Mouse (Mus musculus) testis, postnatal 10 days (tissue): Measurements from ENCODE around the gene Meis2.
A peak's percentile ranks its signal among the peaks of the same experiment; 100 is the strongest.

ENCODE experiments used
- DNase-seq: peaks from one replicate; pipeline ENCODE4 v3.0.0; 2021; ENCODE audit warnings: low spot score

Meis2 gene

DNA sequence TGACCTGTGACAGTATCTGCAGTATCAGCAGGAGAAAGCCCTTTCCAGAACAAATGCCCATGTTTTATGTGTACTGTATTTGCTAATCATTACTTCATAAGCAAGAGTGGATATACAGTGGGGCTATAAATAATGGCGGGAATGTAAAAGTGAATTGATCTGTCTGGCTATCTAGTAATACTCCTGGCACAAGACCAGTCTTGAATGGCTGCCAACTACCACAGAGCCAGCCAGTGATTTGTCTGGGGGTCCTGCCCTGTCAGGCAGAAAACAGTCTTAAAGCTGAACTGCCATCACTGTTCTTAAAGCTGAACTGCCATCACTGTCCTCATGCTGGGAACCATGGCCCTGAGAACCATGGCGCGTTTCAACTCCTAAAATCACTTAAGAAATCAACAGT is 169.9 kb downstream of the Meis2 start:
- DNase-seq: no peak

DNA sequence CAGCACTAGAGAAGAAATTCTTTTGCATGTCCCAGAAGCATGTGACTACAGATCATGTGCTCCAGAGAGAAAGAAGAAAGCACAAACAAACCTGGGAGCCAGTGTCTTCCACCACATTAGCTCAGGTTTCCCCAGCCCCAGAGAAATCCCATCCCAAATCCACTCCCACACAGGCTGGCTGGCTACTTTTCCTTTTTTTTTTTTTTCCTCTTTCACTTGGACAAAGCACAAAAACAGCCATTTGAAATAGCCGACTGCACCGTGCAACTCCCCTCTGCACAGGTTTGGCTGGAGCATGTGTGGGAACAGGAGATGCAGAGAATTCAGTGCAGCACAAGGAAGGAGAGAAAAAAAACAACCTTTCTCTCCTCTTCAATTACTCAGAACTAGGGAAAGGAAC is 170.4 kb downstream of the Meis2 start:
- DNase-seq: no peak

DNA sequence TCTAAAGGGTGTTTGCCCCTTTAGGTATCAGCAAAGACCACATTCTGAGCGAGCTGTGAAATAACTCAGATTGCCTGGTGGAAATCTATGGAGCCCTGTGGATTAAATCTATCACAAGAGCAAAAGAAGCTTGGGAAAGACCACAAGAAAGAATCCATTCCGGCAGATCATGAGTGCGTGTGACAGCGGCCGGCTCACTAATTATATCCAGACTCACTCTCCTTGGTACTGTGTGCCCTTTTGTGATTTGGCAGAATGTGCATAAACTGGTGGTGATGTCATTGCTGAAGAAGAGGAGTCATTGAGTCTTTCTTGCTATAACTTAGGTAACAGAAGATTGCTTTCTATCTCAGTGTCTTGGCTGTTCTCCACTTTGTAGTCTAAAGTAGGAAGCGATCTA is 172.5 kb downstream of the Meis2 start:
- DNase-seq: no peak

DNA sequence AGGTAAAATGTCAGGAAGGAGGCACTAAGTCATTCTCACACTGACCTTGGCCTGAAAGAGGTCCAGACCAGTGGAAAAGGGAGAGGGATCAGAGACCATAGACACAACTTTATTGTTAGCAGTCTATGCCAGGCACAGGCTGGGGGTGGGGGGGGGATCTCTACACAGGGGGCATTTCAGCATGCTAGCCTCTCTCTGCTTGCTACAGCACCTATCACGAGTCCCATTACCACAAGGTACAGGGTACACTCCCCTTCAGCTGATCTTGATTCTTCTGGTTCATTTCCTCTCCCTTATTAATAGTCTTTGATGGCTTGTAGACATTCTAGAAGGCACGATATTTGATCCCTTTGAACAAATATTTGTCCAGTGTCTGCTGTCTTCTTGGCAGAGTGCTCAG is 174.9 kb downstream of the Meis2 start:
- no peak for DNase-seq

DNA sequence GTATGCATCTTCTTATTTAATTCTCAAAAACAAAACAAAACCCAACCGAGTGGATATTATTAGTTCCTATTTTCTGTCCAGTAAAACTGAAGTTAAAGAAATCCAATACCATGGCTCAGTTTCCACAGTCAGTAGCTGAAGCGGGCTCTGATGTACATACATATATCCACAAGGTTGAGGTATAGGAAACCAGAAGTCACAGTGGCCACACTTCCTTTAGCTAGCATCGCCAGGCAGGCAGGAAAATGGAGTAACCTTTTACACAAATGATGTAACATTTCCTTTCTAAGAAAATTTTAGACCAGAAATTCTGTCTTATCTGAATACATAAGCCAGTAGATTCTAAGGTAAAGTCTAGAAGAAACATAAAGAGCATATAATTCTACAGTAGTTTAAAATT is 175.6 kb downstream of the Meis2 start:
- DNase-seq: no peak

DNA sequence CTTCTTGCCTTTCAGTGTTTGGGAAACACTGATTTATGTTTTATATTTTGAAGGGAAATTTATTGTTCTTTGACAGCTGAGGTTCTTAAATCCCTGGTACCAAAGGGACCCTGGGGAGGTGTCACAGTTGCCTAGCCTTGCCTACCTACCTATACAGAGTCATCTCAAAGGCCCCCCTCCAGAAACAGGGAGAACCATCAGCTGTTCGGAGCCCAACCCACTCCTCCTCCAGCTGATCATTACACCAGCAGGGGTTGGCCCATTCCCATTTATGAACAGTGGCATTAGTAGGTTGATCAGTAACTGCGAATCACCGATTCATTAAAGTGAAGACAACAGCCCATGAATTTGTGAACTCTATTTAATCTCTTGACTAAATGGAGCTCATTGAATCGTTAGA is 176.4 kb downstream of the Meis2 start:
- no peak for DNase-seq

DNA sequence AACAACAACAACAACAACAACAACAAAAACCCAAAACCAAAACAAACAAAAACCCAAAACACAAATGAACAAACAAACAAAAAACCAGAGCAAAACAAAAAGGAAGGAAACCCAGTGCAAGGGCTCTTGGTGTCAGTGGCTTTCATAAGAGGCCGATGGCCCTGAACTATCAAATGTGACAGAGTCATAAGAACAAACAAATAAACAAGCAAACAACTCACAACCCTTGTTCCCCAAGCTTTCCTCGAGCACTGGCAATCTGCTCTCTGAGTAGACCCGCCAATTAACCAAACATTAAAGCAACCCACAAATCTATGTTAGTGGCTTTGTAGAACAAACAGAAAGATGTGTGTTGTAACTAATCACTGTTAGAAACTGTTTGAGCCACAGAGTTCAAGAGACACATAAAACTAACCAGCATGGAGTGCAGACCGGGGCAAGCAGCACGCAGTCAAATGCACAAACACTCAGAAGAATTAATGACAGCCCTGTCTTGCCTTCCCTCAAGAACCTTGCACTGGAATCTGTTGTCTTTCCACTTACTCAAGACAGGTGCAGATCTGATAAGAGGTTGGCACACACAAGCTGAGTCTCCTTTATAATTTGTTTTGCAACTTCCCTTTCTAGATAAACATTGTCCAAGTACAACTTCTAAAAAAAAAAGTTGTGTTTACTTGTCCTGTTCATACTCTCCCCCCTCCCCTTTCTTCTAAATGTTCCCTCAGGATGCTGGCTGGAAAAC is 177.1 kb downstream of the Meis2 start:
- DNase-seq: no peak

DNA sequence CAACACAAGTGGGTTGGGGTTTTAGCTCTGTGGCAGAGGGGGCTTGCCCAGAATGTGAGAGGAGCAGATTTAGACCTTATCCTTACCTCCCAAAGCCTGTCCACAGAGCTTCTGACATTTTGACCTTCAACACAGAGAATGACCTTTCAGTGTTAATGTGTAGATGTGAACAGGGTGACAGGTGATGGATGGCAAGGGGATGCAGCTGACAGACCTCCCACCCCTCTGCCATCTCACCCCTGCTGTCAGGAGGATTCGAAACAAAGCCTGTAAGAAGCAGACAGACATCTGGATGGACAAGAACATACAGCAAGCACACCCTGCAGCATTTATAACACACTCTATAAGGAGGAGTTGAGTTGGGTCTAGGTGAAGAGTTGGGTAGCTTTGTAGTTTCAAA is 178.0 kb downstream of the Meis2 start:
- DNase-seq: no peak

DNA sequence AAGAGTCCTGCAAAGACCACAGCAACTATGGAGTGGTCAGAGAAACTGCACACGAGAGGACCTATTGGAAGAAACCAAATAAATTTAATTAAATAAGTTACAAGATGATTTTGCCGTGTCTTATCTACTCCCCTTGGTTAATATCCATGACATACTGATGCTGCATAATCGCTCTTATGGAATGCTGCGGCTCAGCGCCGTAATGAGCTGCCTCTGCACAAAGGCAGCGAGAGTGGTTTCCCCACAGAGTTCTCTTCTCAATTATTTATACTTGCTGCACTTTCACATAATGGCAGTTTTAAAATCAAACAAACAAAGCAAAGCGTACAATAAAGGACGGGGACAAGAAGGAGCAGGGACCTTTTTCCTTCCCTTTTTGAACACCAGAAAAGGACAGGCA is 181.5 kb downstream of the Meis2 start:
- DNase-seq: no peak

DNA sequence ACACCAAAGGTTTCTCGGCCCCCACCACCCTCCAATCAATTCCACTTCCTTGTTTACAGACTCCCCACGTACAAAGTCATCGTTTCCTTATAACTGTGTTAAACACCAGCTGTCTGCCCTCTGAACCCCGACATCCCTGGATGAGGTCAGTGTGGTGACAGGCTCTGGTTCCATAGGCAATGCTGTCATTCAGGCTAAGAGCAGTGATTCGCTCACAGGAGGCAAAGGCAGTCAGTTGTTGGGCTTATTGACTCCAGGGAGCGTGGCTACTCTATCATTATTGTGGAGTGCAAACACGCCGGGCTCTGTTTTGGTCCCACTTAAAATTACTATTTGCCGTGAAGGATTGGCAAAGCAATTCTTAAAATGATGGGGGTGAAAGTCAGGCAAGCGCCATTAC is 182.1 kb downstream of the Meis2 start:
- no peak for DNase-seq

DNA sequence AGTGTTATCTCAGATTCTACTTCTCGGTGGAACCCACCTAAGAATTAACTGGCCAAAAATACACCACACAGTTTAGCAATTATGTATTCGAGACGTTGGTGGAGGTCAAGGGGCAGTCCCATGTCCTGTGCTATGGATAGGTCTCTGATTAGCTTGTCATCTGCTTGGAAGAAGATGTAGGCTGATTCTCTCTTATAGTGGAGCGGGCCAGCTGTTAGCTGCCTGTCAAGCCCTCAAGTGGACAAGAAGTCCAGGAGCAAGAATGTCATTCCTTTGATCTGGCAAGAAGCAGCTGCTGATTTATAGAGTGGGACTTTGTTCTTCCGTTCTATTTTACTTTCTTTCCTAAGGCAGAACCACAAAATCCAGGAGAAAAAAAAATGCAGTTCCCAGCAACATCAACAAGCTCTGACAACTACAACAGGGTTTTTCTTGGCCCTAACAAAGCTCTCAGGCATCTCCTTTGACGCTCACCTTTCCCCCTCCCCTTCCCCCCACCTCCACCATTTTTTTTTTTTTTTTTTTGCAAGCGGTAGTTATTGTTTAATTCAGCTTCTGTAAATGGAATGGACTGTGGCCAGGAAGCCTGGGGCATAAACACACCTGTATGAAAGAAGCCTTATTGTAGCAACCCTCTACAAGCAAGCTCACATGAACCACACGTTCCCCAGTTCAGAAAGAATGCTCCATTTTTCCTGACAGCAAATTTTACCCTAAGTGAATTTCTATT is 189.7 kb downstream of the Meis2 start:
- DNase-seq: no peak

DNA sequence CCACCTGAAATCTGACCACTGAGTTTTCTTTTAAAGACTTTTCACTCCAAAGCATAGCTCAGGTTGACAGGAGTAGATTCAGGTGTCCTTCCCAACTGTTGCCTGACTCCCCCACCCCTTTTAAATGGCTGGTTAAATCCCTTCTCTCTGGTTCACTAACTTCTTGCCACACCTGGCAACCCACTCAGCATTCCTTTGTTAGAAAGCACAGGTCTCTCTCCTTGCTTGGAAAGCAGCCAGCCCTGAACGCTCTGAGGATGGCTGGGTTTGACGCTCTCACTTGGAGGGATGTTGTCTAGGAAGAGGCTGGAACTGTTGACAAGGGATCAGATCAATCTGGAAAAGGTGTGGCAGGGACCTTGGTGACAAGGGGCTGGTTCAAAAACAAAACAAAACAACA is 192.8 kb downstream of the Meis2 start:
- DNase-seq: no peak

DNA sequence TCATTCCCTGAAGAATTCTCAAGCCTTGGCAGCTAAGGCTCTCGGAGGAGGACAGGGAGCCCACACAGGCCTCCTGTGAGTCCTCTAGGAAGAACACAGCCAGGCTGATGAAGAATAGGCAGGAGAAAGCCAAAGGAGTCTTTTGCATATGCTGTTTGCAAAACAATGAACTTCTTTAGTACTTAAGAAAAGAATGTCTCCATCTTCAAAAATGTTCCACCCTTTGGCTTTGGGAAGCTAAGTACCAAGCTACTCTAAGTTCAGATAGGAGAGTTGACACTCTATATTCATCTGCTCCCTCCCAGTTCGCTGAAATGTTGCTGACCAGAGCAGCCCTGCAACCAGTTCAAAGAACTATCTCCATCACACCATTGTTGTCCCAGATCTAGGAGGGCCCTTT is 195.7 kb downstream of the Meis2 start:
- DNase-seq: no peak

DNA sequence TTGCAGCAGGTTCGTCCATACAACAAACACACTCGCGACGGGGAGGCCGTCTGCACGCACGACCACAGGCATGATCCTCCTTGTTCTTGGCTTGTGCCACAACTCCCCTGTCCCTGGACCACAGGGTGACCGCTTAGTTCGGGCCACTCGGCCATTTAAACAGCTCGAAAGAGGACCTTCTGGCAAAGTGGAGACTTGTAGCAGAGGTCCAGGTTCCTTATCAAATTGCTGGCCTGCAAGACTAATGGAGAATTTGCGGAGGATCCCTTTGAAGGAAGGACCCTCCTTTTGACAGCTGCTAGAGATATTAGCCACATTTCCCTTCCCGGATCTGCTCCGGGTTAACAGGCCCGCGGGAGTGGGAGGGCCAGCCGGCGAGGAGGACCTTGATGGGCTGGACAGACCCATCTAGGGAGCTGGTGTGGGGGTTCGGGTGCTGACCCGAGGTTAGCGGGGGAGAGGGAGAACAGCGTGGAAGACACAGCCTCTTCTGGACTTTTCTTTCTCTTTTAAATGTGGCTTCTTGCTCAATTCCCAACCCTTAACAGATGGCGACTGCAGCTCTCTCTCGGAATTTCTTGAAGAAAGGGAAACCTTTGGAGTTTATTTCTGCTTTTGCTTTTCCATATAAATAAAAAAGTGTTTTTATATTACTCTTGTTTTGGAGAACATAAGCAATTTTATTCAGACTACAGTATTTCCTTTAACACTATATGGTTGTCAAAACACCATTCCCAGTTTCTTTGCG is 204.9 kb downstream of the Meis2 start:
- DNase-seq: no peak

DNA sequence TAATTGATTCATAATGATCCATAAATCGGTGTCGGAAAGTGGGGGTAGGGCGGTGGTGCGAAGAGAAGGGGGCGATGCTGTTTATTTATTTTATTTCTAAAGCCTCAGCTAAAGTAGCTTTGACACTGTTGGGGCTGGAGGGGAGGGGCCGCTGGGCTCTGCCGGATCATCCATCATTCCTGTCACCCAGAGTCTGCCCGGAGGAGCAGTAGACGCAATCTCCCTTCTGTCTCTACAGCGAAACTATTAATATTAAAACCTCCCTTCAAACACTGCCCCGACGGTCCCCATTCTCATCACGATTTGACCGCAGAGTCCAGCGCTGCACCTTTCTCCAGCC is 205.5 kb downstream of the Meis2 start:
- no peak for DNase-seq

DNA sequence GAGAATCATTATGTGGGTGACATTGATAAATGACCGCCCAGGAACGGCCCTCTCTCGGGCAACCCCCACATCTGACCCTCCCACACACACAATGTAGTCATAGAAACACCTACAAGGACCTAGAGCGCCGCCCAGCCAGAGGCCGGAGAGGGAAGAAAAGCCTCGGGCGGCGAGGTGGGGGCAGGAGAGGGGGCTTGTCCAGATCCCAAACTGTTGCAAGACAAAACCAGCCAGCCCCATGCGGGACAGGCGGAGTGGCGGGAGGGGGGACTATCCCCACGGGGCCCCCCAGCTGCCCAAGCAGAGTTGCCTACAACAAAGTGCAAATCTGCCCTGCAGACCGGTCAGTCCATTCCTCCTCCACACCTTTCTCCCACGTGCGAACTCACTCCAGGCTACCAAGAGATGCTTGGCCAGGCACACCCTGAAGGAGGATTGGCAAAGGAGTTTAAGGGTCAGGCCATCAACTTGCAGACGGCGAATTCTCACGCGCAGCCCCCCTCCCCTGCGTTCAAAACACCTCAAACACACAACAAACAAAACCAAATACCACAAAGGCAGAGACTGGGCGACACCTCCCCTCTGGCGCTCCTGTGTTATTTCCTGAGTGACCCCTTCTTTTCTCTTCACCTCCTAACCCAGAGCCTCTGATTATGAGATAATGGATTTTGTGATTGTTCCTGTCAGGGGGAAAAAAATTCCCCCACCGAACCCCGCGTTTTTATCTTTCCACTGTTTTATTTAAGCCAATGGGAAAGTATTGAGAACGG is 206.1 kb downstream of the Meis2 start:
- DNase-seq: peak; percentile 45

DNA sequence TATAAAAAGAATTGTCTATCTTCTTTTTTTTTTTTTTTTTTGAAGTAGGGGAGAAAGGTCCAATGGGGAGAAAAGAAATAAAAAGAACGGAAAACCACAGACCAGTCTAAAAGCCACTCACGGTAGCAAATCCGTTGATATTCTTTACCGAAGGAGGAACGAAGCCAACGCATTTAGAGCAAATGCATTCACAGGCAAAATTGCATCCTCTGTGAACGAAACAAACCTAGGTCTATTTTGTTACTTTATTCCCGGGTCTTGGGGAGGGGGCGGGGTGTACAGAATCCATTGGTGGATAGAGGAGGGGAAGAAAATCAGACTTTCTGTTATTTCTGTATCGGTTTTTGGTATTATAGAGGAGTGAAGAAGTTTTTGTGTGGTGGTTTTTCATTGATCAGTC is 206.7 kb downstream of the Meis2 start:
- DNase-seq: no peak

DNA sequence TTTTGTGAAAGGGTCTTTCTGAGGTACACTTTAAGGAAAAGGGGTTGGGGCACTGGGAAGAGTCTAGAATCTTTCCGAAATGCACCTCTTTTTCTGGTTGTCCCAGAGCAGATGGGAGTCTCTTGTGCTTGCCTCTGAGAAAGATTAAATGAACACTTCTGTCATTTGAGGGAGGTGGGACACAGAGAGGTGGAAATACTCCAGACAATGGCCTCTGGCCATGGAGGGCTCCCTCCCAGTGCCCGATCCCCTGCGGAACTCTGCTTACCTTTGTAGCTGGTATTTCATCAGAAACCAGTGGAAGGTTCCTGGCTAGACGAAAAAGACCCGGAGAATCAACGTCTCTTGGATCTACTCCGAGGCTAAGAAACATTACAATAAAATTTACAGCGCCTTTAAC is 207.4 kb downstream of the Meis2 start:
- DNase-seq: no peak

DNA sequence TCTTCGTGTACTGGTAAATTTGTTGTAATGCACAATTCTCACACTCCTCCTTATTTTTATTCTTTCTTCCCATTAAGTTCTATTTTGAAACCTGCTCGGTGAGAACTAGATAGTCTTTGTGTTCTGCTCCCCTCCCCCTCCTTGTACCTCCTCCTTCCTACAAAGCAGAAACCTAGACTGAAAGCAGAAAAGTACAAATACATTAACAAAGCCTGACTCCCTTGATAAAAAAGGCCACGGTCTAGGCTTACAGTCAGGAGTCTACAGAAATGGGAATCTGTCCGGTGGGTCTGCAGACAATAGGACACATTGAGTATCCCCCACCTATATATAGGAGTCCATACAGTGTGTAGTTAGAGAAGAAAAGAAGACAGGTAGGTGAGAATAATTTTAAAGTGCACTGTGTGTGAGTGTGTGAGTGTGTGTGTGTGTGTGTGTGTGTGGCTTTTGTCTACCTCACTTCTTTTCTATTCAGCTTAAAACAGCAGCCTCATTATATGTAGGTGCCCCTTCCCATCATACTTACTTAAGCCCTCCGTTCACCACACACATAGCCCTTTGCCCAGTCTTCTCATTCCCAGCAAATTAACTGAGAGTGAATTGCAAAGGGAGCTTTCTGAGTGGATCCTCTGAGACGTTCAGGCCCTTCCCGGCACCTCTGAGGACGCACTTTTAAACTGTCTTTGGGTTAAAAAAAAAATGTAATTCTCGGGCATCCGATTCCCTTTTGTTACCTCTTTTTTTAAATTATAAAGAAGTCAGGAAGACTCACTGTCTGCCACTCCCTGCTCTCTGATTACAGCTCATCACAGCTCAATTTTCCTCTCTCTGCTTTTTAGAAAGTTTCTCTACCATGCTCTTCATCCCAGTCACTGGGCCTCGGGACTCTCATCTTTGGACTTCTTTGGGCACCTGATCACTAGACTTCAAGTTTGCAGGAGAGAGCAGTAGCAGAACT is 208.2 kb downstream of the Meis2 start:
- DNase-seq: no peak

DNA sequence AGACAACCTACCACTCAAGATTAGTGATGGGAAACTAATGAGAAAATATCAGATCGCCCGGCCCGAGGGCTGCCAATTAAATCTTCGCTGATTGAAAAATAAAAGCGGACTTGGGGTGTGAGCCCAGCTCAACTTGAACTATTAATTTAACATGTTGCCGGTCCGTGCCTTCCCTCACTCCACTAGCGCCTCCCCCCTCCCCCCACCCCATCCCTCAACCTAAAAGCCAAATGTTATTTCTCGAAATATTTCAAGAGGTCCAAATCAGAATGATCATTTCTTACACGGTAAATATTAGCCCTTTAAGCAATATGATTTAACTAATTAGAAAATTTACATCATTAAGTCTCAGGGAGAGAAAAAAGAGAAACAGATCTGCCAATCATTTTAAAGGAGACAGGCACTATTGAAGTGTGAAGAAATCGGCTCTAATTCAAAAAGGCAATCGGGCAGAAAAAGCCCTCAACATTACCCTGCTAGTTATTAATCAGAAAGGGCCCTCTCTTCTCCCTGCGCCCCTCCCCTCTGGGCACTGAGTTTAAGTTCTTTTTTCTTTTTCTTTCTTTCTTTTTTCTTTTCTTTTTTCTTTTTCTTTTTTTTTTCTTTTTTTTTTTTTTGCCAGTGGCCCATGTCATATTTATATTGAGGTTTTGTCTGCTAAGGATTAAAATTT is 209.1 kb downstream of the Meis2 start:
- no peak for DNase-seq
